Mouse (Mus musculus) layer of hippocampus, postnatal 14 days (tissue): ENCODE measurements at regions not wholly inside any gene's neighbourhood (a gene's known extent, or its start where the extent isn't known, plus 50 kb on each side); places are given as distances from the start of the nearest gene placed in this dataset.

ENCODE experiments used
- DNase-seq, 2 experiments: peaks; one replicate each; pipeline ENCODE4 v3.0.0; 2021 to 2022; ENCODE audit warnings: low spot score in 2 of 2, mixed read lengths in 1 of 2

- no peak for DNase-seq
Observed at GRCm38 (mm10) chrX:113966128-113966527, 508.0 kb upstream of the Klhl4 start.

GRCm38 (mm10) chrX:113993118-113993517 is 481.0 kb upstream of the Klhl4 start:
- no peak for DNase-seq

- peak in 1 of 2 experiments; percentile 3 for DNase-seq
Observed at GRCm38 (mm10) chrX:114041281-114041680, 432.9 kb upstream of the Klhl4 start.
